Mouse (Mus musculus): ENCODE data around the gene Mcoln2. TPM values are rescaled to one million over a fixed set of nuclear protein-coding genes. Genes with fewer than 3 reads are reported as not detected.
A peak's percentile ranks its signal among the peaks of the same experiment; 100 is the strongest.
"Not testable (repeated sequence)": the region's sequence is repeated elsewhere in the genome, so short reads cannot be mapped to it uniquely, and the experiment has no call there.

Mcoln2 gene
- polyA plus RNA-seq, 1 experiment from 2014 or later: 12.5 TPM

DNA sequence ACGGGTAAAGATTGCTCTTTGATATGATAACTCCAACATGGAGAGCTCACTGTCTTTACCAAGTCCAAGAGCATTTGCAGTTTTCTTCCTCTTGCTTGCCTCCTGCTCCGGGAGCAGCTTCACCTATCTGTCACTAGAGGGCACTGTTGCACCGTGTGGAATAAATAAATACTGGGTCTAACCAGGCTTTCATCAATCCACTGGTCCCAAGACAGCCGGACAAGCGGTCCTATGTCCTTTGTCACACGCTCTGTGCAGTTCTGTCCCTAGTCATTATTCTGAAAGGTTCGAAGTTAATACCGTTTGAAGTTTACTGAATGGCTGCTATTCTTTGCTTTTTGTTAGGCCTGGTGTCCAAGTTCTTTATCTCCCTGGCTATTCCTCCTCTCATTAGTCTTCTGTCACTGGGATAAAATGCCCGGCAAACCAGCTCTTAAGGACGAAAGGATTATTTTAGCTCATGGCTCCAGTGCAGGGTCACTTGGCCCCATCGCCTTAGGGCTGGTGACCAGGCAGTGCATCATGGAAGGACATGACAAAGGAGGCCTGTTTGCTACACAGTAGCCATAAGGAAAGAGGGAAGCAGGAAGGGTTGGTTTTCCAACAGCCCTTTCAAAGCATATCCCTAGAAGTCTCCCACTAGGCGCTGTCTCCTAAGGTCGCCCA, 35.5 kb downstream of the Mcoln2 start:
- peak; percentile 66 for DNase-seq (ENCODE audit: low spot score)

DNA sequence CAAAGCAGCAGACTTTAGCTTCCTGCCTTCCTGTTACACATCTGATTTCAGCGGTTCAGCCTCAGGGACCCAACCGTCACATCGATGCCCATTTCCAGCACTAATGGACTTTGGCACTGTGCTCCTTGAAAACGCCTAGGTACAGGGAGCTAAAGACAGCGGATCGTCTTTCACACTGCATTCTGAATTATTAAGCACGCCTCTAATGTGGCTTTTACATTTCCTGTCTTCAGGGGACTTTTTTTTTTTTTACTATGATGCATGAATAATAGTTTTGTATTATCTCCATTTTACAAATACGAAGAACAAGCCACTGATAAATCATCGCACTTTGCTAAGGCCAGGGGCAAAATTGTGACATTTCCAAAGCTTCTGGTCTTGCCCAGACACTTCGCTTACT, 36.4 kb downstream of the Mcoln2 start:
- DNase-seq (ENCODE audit: low spot score): no peak

DNA sequence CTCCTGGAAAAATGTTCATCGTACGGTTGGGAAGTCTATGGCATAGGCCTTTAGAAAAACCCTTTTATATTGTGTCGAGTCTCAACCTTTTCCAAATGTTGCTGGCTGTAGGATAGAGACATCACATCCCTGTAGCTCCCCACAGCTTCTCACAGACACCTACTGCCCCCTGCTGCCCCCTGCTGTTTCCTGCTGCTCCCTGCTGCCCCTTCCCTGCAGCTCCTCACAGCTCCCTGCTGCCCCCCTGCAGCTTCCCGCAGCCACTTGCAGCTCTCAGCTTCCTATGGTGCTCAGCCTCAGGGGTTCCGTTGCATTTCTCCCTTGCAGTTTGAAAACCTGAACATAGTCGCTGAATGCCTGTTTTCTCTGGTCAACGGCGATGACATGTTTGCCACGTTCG, 40.3 kb downstream of the Mcoln2 start:
- no peak for DNase-seq (ENCODE audit: low spot score)

DNA sequence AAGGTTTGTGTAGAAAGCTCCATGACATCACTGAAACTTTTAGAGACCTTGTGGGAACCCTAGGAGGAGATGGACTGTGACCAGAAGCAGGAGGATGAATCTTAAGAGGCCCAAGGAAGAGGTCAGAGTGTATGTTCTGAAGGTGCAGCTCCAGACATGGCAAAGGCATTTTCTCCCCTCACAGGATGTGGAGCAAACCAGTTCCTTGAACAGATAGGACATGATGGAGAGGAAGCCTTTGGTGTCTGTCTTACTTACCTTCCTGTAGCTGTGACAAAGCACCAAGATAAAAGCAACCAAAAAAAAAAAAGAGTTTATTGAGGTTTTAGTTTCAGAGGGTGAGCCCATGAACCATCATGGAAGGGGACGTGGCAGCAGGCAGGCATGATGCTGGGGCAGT, 42.9 kb downstream of the Mcoln2 start:
- peak; percentile 29 for DNase-seq (ENCODE audit: low spot score)

DNA sequence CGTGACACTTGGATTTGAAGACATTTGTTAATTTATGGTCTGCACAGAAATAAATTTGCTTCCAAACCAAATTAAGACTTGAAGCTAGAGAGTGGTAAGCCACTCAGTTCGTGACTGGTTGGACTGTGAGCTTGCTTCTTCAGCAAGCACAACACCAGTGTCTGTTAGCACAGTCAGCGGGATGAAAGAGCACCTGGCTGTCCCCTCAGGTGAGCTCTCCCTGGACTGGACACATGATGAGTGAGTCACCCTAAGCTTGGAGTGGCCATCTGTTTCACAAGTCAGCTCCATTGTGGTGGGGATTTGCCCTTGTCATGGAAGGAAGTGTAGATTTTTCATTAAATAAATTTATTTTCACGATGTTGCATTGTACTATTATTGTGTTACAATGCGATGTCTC, 45.5 kb downstream of the Mcoln2 start:
- DNase-seq (ENCODE audit: low spot score): no peak

DNA sequence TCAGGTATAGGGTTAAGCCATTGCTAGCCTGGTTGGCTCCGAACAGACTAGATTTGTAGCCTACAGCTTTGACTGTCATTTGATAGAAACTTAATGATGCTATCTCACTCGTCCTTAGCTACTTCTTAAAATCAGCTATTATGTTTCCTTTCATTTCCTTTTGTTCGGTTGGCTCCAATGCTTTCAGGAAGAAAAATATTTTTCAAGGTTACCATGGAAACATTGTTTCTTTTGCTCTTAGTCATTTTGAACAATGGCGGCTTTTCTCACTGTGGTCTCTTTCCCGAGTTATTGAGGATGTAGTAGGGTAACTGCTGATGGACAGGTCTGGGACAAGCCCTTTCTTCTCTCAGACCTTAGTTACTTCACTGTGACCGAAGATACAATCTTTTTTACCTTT, 46.7 kb downstream of the Mcoln2 start:
- DNase-seq (ENCODE audit: low spot score): no peak

DNA sequence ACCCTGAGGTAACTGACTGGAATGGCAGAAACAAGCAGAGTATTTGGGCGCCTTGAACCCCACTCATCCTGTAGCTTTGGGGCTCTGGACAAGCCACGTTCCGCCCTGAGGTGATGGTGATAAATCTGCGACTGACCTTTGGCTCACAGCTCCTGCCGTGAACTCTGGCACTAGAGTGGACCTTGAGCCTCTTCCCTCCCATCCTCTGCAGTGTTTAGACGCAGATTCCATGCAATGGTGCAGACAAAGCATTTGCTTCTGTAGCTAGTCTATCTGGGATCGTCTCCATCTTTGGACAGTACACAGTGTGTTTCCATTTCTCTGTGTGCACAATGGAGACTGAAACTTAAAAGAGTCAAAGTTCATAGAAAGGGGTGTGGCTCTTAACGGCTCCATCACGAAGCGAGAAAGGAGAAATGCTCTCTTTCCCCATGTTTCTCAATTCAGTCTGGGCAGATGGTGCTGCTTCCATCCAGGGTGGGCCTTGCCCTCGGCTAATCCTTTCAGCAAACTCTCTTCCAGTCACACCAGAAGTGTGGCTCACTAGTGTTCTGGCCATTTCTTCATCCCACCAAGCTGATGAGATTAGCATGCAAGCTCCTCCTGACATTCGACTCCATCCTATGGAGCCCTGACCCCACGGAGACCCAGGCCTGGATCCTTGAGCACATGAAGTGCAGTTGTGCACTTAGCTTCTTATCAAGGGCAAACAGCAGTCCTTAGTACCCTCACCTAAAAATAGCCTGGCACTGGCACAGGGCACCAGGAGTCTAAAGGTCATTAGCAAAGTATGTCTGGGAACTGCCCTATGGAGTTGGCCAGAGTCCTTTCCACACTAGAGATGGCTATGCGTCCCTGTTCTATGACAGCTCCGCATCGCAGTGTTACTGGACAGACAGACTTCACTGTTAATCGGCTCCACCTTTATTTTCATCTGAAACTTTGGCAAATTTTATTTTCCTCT, 47.4 kb downstream of the Mcoln2 start:
- DNase-seq (ENCODE audit: low spot score): no peak

DNA sequence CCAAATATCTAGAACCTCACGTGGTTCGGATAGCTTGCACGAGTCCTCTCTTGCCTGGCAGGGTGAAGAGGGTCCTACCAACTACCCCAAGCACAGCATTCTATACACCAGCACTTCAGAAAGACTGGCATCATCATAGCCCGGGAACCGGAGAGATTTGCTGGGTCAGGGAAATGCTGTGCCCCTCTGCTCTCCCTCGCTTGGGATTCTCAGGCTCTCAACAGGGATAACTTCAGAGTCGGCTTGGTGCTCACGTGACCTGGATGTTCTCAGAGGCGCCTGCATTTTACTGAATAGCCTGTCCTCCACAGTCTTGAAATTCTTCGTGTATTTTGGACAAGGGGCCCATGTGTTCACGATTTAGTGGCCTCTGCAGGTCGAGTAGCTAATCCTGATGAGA, 48.2 kb downstream of the Mcoln2 start:
- no peak for DNase-seq (ENCODE audit: low spot score)

DNA sequence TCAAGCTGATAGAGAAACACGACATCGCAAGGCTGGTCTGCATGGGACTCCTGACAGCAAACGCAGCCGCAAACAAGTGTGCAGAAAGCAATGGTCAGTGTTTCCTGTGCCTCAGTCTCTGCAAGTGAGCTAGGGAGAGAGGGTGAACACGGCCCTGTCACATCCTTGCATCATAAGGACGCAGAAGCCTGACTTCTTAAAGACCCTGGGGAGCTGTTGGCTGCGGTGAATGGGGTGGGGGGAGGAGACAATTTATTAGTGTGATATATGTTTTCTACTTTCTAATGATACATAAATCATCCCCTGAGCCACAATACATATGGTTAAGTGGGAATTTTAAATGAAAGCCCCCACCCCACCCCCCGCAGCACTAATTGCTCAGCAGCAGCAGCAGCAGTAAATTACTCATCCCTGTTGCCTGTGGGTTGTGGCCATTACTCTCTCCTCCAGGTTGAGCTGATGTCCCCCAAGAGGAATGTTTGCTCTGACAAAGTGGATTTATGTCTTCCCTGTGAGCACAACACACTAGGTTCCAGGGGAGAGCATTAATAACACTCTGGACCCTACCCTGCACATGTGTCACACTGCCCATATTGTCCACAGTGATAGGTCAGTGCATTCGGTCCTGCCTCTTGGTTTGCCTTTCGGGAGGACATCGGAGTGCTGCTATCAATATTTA, 49.3 kb downstream of the Mcoln2 start:
- no peak for DNase-seq (ENCODE audit: low spot score)

DNA sequence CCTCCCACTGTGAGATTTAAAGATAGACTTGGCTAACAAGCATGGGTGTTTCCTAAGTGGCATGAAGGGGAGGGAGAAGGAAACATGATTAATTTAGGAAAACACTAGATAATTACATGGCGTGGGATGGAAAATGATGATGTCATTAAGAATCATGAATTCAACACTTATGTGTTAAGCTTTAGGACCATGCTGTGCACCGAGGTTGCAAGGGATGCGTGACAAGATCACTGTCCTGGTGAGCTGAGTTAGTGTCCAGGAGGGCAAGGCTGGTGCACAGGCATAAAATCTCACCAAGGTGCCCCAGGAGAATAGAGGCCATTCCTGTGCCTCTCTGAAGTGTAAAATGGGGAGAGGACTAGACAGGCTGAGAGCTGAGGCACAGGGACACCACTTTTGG, 49.9 kb downstream of the Mcoln2 start:
- no peak for DNase-seq (ENCODE audit: low spot score)

DNA sequence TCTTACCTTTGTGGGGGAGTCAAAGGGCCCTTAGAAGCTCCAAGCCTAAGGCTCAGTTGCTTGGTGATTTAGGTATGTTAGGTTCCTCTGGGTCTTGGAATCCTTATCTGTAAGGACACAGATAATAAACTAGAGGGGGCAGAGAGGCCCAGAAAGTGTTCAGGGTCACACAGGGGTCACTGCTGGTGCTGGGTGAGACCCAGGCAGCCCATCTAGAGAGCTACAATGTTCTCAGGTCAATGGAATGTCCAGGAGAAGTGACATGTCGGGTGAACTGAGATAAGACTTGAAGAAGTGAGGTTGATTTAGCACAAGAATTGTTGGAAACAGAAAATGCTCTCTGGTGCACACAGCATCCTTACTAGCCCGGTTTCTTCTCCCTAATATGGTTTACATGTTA, 54.7 kb downstream of the Mcoln2 start:
- DNase-seq (ENCODE audit: low spot score): no peak

DNA sequence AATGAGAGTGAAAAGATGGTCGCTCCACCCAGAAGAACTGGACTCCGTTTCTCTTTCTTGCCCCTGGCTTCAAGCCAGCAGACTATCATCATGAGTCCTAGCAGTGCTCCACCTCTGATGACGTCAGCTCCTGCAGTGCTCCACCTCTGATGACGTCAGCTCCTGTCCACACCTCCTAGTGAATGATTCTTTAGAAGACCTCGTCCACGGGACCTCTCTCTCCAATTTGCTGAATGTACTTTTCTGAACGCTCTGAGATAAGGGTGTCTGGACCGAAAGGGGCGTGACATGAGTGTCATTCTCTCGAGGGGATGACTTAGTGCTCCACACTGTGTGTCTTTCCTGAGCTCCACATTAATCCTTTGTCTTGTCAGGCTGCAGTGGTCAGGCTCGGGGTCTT, 55.7 kb downstream of the Mcoln2 start:
- no peak for DNase-seq (ENCODE audit: low spot score)

DNA sequence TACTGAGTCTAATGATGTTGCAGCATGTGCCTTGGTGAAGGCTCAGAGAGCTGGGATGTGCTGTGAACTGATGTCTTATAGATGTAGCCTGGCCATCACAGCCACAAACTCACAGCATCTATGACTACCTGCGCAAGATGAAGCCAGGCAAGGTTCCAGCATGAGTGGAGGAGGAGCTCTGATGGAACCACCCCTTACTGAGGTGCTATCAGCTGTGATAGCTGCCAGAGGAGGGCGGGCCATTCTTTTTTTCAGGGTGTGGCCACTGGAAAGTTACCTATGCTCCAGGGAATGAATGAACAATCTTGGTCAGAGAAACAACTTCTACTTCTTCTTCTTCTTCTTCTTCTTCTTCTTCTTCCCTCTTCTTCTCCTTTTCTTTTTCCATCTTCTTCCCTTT, 57.0 kb downstream of the Mcoln2 start:
- no peak for DNase-seq (ENCODE audit: low spot score)

DNA sequence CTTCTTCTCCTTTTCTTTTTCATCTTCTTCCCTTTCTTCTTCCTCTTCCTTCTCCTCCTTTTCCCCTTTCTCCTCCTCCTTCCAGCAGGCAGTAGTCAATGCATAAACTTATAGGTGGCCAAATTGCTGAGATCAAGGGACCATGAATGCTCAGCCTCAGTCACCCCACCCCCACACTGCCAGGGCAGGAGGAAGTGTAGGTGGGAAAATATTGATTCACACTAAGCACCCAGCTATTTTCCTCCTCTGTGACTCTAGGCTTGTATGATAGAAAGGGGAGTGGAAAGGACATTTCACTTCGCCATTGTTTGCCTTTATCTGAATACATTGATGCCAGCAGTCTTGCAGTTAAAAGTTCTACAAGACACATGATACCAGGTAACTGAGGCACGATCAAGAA, 57.8 kb downstream of the Mcoln2 start:
- no peak for DNase-seq (ENCODE audit: low spot score)

DNA sequence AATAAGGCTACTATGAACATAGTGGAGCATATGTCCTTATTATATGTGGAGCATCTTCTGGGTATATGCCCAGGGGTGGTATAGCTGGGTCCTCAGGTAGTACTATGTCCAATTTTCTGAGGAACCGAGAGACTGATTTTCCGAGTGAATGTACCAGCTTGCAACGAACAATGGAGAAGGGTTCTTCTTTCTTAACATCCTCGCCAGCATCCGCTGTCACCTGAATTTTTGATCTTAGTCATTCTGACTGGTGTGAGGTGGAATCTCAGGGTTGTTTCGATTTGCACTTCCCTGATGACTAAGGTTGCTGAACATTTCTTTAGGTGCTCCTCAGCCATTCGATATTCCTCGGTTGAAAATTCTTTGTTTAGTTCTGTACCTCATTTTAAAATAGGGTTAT, 60.1 kb downstream of the Mcoln2 start:
- not testable (repeated sequence) for DNase-seq (ENCODE audit: low spot score)

DNA sequence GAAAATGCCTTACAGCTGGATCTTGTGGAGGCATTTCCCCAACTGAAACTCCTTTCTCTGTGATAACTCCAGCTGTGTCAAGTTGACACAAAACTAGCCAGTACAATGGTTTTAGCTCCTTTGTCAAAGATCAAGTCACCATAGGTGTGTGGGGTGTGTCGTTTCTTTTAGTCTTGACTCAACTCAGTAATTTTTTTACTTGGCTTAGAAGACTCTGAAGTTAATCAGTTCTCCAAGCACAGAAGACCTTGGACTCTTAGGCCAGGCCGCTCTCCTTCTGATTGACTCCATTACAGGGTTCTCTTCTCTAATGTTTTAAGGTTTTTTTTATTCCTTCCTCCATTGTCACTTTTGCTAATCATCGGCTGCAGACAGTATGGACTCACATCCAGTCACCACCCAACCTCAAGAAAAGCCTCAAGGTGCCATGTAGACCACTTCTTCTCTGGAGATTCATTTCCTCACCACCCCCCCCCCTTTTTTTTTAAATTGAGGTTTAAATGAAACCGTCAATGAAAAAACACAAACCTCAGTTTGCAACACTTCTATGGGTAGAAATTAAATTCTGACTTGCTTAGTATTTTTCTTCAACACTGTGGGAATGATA, 61.6 kb downstream of the Mcoln2 start:
- no peak for DNase-seq (ENCODE audit: low spot score)

DNA sequence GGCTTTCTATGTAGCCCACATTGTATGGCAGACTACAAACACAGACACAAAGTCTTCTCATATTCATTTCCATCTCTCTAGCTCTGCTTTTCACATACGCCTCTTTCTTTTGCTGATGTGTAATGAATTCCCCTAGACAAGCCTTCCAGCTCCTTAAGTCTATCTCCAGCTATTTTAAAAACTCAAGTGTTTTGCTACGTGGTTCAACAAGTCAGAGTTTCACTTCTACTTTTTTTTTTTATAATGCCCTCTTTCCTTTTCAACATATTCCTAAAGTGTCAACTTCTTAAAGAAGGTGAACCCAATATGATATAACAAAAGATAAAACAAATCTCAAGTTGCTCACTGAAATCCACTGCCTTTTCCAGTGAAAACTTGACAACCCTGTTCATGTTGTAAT, 62.3 kb downstream of the Mcoln2 start:
- no peak for DNase-seq (ENCODE audit: low spot score)

DNA sequence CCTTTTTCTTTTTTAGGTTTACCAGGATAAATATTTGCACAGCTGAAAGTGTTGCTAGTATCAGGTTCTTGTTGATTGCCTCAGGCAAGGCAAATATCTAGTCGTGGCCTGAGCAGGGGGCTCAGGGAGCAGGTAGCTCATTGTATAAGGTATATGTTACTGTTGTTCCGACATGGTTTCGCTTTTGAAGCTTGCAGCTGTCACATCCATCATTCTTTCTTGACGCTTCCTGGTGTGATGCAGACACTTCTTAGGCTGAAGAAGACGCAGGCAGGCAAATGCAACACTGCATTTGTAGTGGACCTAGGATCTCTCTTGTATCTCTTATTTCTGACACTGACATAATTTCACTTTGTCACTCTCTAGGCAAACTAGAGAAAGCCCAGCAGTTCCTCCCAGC, 63.7 kb downstream of the Mcoln2 start:
- no peak for DNase-seq (ENCODE audit: low spot score)

DNA sequence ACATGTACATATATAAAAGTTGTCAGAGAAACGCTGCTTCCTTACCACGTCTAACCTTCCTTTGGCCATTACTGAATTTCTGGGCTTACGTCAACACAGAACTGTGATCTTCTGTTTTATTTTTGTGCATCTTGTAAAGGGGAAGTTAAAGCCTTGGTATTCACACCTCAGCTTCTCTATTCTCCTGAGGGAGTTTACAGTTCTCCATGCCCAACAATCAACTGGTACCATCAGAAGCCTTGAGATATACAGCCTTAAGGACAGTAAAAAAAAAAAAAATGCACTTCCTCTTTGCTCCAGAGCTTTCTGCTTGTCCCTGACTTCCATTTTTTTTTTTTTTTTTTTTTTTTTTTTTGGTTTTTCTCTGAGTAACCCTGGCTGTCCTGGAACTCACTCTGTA, 66.9 kb downstream of the Mcoln2 start:
- DNase-seq (ENCODE audit: low spot score): no peak

DNA sequence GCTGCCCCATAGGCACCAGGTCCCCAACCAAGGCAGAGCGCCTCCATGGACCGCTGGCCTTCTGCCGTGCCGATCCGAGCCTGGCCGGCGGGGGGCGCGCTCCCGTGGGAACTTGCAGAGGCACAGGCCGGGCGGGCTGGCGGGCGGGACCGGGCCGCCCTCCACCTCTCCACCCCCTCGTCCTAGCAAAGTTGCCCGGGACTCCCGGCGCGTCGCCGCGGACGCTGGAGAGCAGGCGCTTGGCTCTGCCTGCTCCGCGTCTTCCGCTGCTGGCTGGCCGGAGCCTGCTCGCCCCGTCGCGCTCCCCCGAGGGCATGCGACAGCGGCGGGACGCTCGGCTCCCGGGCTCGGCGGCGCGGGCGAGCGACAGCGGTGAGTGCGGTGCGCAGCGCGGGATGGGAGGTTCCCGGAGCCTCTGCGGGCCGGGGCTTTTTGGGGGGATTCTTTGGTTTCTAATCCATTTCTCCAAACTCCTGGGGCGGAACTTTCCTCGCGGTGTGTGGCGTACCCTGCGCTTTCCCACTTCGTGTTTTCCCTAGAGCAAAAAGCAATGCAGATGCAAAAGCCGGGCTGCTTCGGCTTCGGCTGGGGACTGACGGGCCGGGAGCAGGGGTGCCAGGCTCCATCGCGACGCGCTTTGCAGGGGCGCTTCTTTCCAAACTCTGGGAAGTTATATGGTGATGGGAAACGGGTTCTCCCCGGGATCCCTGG, 71.3 kb downstream of the Mcoln2 start, which contains the start of gene Lpar3:
Gene Lpar3, plus strand, starts transcription at position 188 of the 711 bp plus-strand sequence.
- DNase-seq (ENCODE audit: low spot score): peak; percentile 11

DNA sequence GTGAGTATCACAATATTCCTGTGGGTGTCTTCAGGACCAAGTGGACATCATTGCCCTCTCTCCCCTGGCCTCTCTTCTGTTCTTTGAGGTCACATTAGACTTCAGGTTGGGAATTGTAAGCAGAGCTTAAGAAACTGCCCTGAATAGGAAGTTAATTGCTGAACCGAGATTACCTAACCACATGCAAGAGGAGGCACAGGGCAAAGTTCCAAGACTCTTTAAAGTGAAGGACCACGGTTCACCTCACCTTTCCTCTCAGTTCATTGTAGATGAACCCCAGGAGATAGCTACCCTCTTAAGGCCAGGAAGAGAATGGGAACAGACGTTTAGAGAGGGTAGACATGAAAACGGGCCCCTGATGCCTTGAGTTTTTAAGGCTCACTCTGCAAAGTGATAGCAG, 74.6 kb downstream of the Mcoln2 start:
- DNase-seq (ENCODE audit: low spot score): no peak
